Mouse (Mus musculus): ENCODE results near the gene Dmrtc1c2. TPM values are rescaled to one million over a fixed set of nuclear protein-coding genes. Genes with fewer than 3 reads are reported as not detected.
"Not testable (repeated sequence)": the region's sequence is repeated elsewhere in the genome, so short reads cannot be mapped to it uniquely, and the experiment has no call there.

Gene Dmrtc1c2
- not detected for total RNA-seq (2021)
- long read RNA-seq, experiment 1 = 0 reads
- long read RNA-seq, experiment 2 = 0 reads

- not testable (repeated sequence) for DNase-seq
Measured at GRCm38 (mm10) chrX:102854516-102854915, at the start of gene Dmrtc1c2. Dmrtc1c2 (minus strand) TSS chrX:102854616.

- DNase-seq = no peak
Measured at GRCm38 (mm10) chrX:102867871-102868270, 13.5 kb upstream of the Dmrtc1c2 start, which contains the start of gene 1700031F05Rik. 1700031F05Rik (minus strand) TSS chrX:102867971.

- no peak for DNase-seq
Measured at GRCm38 (mm10) chrX:102812311-102812710, 42.1 kb downstream of the Dmrtc1c2 start.

GRCm38 (mm10) chrX:102802663-102803062 lies 51.8 kb downstream of the Dmrtc1c2 start, which contains the start of gene Dmrtc1c1:
Dmrtc1c1 (plus strand) TSS chrX:102802963.
- DNase-seq = not testable (repeated sequence)

Other genes with a start within 250 kb of the Dmrtc1c2 start
- 10 to 100 TPM; 58.1 to 85.2 TPM for gene Phka1, start 210.4 kb downstream of the Dmrtc1c2 start, total RNA-seq (2021)
- not detected for gene Gm3880, start 167.6 kb downstream of the Dmrtc1c2 start, total RNA-seq (2021)
- not detected for gene Gm9112, start 147.0 kb downstream of the Dmrtc1c2 start, total RNA-seq (2021)
- not detected for gene Dmrtc1b, start 146.8 kb downstream of the Dmrtc1c2 start, total RNA-seq (2021)
- not detected for gene Dmrtc1c1, start 51.7 kb downstream of the Dmrtc1c2 start, total RNA-seq (2021)
- gene 1700031F05Rik, start 13.4 kb upstream of the Dmrtc1c2 start, total RNA-seq (2021) = not detected
- not detected for gene Dmrtc1a, start 54.1 kb upstream of the Dmrtc1c2 start, total RNA-seq (2021)
- not detected for gene 1700011M02Rik, start 54.3 kb upstream of the Dmrtc1c2 start, total RNA-seq (2021)
- gene 1700018G05Rik, start 73.8 kb upstream of the Dmrtc1c2 start, total RNA-seq (2021) = not detected